Mouse (Mus musculus) midbrain, postnatal 0 days (tissue): Measurements from ENCODE around the gene Epha1. TPM values are rescaled to one million over a fixed set of nuclear protein-coding genes. Genes with fewer than 3 reads are reported as not detected.
A peak's percentile ranks its signal among the peaks of the same experiment; 100 is the strongest.

Experiments
- ATAC-seq: fragments of 200-750 bp; cut with Nextera tagmentation; 2 replicates; pipeline ENCODE4 v1.8.0; 2017; ENCODE audit warnings: moderate number of reproducible peaks, mild to moderate bottlenecking, moderate TSS enrichment, moderate library complexity; ENCODE audit not compliant: low FRiP score
- DNase-seq: peaks from one replicate; pipeline ENCODE4 v3.0.0-alpha.2; 2015; ENCODE audit warnings: low spot score
- H3K27ac ChIP-seq: fragments of 300-500 bp; sonication (generic); 2 replicates; pipeline ENCODE4 v1.5.1; 2014; ENCODE audit warnings: low read depth, mild to moderate bottlenecking, low read length, mixed read lengths
- H3K27me3 ChIP-seq: fragments of 300-500 bp; sonication (generic); 2 replicates; pipeline ENCODE4 v1.6.1; 2014; ENCODE audit warnings: low read length, control low read depth, mixed read lengths; ENCODE audit not compliant: insufficient read depth
- H3K36me3 ChIP-seq: fragments of 300-500 bp; sonication (generic); 2 replicates; pipeline ENCODE4 v1.6.1; 2014; ENCODE audit warnings: low read length, control low read depth, mixed read lengths; ENCODE audit not compliant: insufficient read depth
- H3K4me1 ChIP-seq: fragments of 300-500 bp; sonication (generic); 2 replicates; pipeline ENCODE4 v1.6.1; 2014; ENCODE audit warnings: mild to moderate bottlenecking, control low read depth, antibody characterized with exemption, low read length, mixed read lengths; ENCODE audit not compliant: insufficient read depth
- H3K4me2 ChIP-seq: fragments of 300-500 bp; sonication (generic); 2 replicates; pipeline ENCODE4 v1.6.1; 2014; ENCODE audit warnings: low read depth, mild to moderate bottlenecking, low read length, mixed read lengths; ENCODE audit not compliant: poor library complexity, severe bottlenecking
- H3K4me3 ChIP-seq: fragments of 300-500 bp; sonication (generic); 2 replicates; pipeline ENCODE4 v1.5.1; 2014; ENCODE audit warnings: low read depth, mild to moderate bottlenecking, low read length, moderate library complexity
- H3K9ac ChIP-seq: fragments of 300-500 bp; sonication (generic); replicated peaks from 2 replicates; pipeline ENCODE4 v1.6.1; 2014; ENCODE audit warnings: mild to moderate bottlenecking, low read length, moderate library complexity, mixed read lengths; ENCODE audit not compliant: poor library complexity, severe bottlenecking
- H3K9me3 ChIP-seq: fragments of 300-500 bp; sonication (generic); 2 replicates; pipeline ENCODE4 v1.6.1; 2016; ENCODE audit warnings: low read length, control low read depth
- CTCF ChIP-seq: IDR thresholded peaks from 2 replicates; pipeline ENCODE4 v1.5.1; 2016; ENCODE audit warnings: antibody characterized with exemption, mild to moderate bottlenecking
- WGBS: fragments of 180-500 bp; shearing (Covaris S2); extraction: QIAGEN DNeasy Blood & Tissue Kit; methylation state at CpG from one replicate; pipeline ENCODE4 v1.1.7; 2014; 5-methylcytosine and 5-hydroxymethylcytosine counted together
- polyA plus RNA-seq: library from polyadenylated mRNA; unstranded; fragments of >200 nt; fragmentation: Nextera tagmentation; extraction: Ambion mirVana; gene quantifications from 2 replicates; pipeline ENCODE4 v1.2.1, GENCODE M21; 2015
- total RNA-seq: library from RNA; depleted of rRNA; stranded (reverse); fragments of >200 nt; gene quantifications from 2 replicates; pipeline ENCODE4 v1.2.3, GENCODE M21; 2014

Gene Epha1
- total and polyA plus RNA-seq, 2 experiments from 2014 or later = 0.58 to 0.71 TPM

DNA sequence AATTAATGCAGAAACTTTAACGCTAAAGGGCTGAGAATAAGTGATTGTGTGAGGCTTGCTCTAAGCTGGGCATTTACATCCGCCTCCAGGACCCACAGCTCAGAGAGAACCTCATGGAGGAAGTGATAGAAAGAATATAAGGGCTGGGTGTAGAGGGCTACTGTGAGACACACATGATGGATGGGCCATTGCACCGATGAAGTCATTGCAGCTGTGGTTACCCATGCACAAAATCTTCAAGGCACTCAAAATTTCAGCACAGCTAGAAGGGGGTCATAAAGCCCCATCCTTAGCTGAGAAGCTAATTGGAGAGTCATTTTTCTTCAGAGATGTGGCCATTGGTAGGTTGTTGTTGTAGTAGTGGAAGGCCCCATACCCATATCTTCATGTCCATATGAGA is 25.2 kb upstream of the Epha1 start:
- no peak for TF ChIP-seq CTCF
- no peaks in the 10 kb centered on the region for H3K4me1 ChIP-seq
- WGBS = 88% methylated on average over 3 of the region's 3 CpGs
- no peaks in the 10 kb centered on the region for H3K9me3 ChIP-seq
- H3K4me2 ChIP-seq = no peak overlapping the region
- no peak for DNase-seq
- H3K27me3 ChIP-seq = no peaks in the 10 kb centered on the region
- no peak overlapping the region for H3K9ac ChIP-seq
- H3K27ac ChIP-seq = no peak overlapping the region
- no peaks in the 10 kb centered on the region for H3K36me3 ChIP-seq
- no peak overlapping the region for H3K4me3 ChIP-seq
- no peak for ATAC-seq

DNA sequence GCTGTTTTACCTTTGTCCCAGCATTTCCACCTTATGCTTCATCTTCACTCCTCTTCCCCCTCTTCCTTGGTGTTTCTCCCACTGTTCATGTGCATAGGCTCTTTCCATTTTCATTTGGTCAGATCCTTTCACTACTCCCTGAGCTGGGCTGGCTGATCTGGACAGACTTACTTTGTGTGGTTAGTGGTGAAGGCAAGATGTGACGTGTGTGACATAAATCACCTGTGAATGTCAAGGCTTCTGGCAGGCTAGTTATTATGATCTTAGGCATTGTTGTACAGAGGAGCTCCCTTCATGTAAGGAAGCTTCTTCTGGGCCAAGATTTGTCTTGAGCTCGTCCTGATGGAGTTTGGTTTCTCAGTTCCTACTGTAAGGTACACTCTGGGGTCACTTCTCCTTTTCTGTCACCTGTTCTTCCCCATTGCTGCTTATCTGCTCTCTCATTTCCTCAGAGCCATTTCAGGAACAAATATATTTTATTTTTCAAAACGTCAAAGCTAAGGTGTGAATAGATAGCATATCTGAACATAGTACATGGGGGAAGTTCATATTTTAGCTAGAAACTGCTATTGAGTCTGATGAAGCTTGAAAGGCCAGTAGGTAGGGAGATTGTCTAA is 24.1 kb upstream of the Epha1 start:
- TF ChIP-seq CTCF = no peak
- H3K9ac ChIP-seq = no peak overlapping the region
- no peaks in the 10 kb centered on the region for H3K4me1 ChIP-seq
- no peak for DNase-seq
- H3K9me3 ChIP-seq = no peaks in the 10 kb centered on the region
- no peak overlapping the region for H3K4me3 ChIP-seq
- ATAC-seq = no peak
- H3K36me3 ChIP-seq = no peaks in the 10 kb centered on the region
- no peak overlapping the region for H3K27ac ChIP-seq
- H3K27me3 ChIP-seq = no peaks in the 10 kb centered on the region
- 85% methylated on average over 3 of the region's 3 CpGs for WGBS
- no peak overlapping the region for H3K4me2 ChIP-seq

- Histone ChIP-seq H3K4me3 (no peak overlapping the region), H3K9me3 (no peaks in the 10 kb centered on the region), H3K4me2 (no peak overlapping the region), H3K9ac (no peak overlapping the region), H3K27me3 (no peaks in the 10 kb centered on the region), H3K36me3 (no peaks in the 10 kb centered on the region), H3K4me1 (no peaks in the 10 kb centered on the region), H3K27ac (no peak overlapping the region)
- peak; percentile 36 for DNase-seq
- TF ChIP-seq CTCF = no peak
- 74% methylated on average over 9 of the region's 9 CpGs for WGBS
- ATAC-seq = no peak
Measured at GRCm38 (mm10) chr6:42395960-42396809, 23.1 kb upstream of the Epha1 start.

GRCm38 (mm10) chr6:42391796-42392330 is 18.8 kb upstream of the Epha1 start:
- Histone ChIP-seq H3K27ac (no peak overlapping the region), H3K4me3 (no peak overlapping the region), H3K9ac (no peak overlapping the region), H3K4me2 (no peak overlapping the region), H3K36me3 (no peaks in the 10 kb centered on the region), H3K9me3 (no peaks in the 10 kb centered on the region), H3K4me1 (no peaks in the 10 kb centered on the region), H3K27me3 (no peaks in the 10 kb centered on the region)
- ATAC-seq (no peak), DNase-seq (no peak)
- TF ChIP-seq CTCF = no peak
- 68% methylated on average over 2 of the region's 2 CpGs for WGBS

- Histone ChIP-seq H3K4me1 (no peaks in the 10 kb centered on the region), H3K36me3 (no peaks in the 10 kb centered on the region), H3K4me2 (no peak overlapping the region), H3K27me3 (no peaks in the 10 kb centered on the region), H3K27ac (no peak overlapping the region), H3K4me3 (no peak overlapping the region), H3K9ac (no peak overlapping the region), H3K9me3 (no peaks in the 10 kb centered on the region)
- ATAC-seq = no peak
- WGBS = 86% methylated on average over 4 of the region's 4 CpGs
- DNase-seq = no peak
- TF ChIP-seq CTCF = no peak
Measured at GRCm38 (mm10) chr6:42385635-42386034, 12.6 kb upstream of the Epha1 start.

GRCm38 (mm10) chr6:42383360-42383759 is 10.3 kb upstream of the Epha1 start:
- H3K4me3 ChIP-seq = no peak overlapping the region
- DNase-seq (no peak), ATAC-seq (no peak)
- H3K9me3 ChIP-seq = no peaks in the 10 kb centered on the region
- WGBS = 91% methylated on average over 5 of the region's 5 CpGs
- no peaks in the 10 kb centered on the region for H3K27me3 ChIP-seq
- no peak overlapping the region for H3K4me2 ChIP-seq
- H3K27ac ChIP-seq = no peak overlapping the region
- H3K9ac ChIP-seq = no peak overlapping the region
- TF ChIP-seq CTCF = no peak
- H3K36me3 ChIP-seq = no peaks in the 10 kb centered on the region
- H3K4me1 ChIP-seq = no peaks in the 10 kb centered on the region
